Mouse (Mus musculus) retina, postnatal 7 days (tissue): ENCODE measurements around the gene Herc1.
A peak's percentile ranks its signal among the peaks of the same experiment; 100 is the strongest.

ENCODE experiments used
- DNase-seq: peaks from one replicate; pipeline ENCODE4 v3.0.0-alpha.2; 2012; ENCODE audit warnings: low read depth, low spot score

The Herc1 gene

DNA sequence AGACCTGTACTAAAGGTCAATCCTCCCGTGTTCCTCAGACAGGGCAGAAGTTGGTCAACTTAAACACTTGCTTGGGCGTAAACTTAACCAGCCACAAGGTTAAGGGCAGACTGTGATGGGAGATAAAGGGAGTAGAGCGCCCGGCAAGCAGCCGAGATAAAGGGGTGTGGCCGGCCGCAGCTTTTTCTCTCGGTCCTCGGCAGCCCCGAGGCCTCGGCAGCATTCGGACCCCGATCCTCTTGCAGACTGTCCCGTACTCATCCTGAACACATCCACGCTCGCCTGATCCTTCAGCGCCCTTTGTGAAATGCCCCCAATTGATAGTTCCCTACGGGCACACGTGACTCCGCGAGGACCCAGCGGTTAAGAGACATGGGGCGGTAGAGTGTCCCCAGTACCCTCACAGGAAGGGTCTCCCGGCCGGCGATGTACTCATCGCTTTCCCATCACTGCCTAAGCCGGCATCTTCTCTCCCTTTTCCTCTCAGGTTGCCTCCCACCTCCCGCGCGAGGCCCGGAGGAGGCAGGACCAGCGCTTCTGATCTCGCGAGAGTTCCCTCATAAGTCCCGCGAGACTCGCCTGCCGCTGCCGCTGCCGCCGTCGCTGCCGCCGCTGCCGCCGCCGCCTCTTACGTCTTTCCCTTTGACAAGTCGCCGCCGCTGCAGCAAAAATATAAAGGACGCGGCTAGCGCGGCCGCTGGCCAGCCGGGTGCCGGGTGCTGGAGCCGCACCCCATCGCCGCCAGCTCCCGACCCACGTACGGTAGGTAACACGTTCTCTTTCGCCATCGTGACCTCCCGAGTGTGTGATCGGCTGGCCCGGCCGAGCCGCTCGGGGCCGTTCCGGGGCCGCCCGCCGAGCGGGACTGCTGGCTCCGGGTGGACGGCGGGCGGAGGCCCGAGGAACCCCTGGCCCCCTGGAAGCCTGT, at the start of gene Herc1:
TSS of gene Herc1 (plus strand) at position 591 of the 928 bp plus-strand sequence.
- DNase-seq, result peak; percentile 93

- no peak for DNase-seq
Observed at GRCm38 (mm10) chr9:66304320-66305090, 45.7 kb upstream of the Herc1 start.

GRCm38 (mm10) chr9:66305121-66306112, 44.8 kb upstream of the Herc1 start:
- no peak for DNase-seq

DNA sequence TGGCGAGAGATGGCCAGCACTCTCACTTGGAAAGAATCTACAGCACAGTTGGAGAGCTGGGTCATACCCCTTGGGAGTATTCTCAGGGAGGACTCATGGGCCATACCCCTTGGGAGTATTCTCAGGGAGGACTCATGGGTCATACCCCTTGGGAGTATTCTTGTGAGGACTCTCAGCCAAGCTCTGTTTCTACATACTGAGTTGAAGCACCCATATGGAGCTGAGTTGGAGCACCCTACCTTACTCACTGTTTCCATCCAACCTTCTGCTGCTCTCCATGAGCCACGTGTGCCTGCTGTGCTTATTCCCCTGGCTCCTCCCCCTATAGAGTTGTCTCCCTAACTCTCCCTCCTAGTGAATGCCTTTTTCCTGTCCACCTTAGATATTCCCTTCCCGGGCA, 43.8 kb upstream of the Herc1 start:
- no peak for DNase-seq

DNA sequence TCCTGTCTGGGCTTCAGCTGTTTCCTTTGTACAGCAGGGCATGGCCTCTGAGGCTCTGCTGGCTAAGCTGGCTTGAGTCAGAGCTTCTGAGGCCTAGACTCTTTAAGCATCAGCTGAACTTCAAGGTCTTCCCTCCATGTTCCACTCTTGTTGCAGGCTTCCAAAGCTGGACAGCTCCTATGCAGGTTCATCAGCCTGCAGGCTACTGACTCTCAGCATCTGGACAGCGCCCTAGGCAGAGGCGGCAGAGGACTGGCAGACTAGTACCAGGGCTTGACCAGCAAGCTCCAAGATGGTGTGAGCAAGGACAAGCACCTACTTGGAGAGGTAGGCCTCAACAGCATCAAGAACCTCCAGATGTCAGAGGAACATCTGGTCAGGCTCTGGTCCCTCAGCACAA, 42.9 kb upstream of the Herc1 start:
- no peak for DNase-seq

- DNase-seq, result peak; percentile 27
Observed at GRCm38 (mm10) chr9:66308741-66309140, 41.5 kb upstream of the Herc1 start.

DNA sequence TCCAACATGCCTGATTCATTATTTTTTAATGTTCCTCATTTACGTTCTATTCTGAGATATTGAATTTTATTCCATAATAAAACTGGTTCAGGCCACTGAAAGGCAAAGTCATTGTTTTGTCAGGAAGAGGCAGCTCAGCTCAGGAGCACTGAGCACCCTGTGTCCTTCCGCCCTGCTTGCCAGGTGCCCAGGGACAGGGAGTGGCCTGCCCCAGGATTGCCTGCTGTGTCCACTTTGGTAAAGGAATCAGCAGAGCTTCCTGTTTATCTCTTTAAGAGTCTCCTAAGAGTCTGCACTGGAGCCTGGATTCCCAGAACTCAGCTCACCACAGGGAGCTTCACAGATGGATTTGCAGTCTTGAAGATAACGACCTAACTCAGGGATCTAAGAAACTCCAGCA, 38.8 kb upstream of the Herc1 start:
- no peak for DNase-seq

DNA sequence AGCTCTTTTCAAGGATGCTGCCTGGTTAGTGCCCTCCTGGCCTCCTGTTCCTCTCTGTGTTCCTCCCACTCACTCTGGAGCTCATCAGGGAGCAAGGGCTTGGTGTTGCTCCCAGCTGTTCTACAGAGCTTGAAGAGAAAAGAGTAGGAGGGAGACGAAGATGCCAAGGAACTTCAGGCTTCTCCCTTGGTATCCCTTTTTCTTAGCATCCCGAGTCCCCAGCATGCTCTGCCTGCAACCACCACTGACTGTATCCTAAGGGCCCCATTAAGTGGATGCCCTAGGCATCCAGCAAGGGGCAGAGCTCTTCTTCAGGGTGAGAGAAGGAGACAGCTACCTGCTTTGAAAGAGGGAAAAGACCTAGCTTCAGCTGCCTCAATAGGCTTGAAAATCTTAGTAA, 33.6 kb upstream of the Herc1 start:
- DNase-seq, result no peak

DNA sequence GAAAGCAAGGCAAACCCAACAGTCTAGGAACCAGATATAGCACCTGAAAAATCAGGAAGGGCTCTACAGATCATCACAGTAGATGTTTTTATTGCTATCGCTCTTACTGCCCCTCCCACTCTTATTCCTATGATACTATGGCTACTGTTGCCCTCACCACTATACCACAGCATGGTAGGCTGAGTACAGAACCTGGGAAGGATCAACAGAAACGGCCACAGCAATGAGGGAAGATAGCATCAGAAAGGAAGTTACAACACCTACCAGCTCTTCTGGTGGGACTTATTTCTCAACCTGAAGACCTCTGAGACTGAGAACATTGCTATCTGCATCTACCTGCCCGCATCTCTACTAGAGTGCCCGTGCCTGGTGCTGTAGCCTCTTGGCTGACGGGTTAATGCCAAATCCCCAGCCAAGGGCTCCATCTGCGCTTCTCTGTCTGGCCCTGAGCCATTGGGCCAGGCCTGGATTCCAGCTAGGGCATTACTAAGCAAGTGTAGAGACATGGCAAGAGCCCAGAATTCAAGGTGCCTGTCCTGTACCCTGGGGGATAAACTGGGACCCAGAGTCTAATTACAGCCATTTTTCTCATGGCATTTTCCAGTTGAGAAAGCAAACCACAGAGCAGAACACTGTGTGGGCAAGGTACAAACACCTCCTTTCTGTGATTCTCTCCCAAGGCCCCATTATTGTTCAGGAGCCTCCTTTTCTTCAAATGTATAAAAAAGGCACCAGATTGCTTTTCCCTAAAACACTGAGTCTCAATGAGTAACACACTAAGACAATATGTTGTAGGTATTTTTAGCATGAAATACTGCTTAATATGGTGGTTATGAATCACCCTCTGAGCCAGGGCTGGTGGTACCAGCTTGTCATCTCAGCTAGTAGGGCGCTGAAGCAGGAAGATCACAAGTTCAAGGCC, 28.0 kb upstream of the Herc1 start:
- DNase-seq, result no peak

DNA sequence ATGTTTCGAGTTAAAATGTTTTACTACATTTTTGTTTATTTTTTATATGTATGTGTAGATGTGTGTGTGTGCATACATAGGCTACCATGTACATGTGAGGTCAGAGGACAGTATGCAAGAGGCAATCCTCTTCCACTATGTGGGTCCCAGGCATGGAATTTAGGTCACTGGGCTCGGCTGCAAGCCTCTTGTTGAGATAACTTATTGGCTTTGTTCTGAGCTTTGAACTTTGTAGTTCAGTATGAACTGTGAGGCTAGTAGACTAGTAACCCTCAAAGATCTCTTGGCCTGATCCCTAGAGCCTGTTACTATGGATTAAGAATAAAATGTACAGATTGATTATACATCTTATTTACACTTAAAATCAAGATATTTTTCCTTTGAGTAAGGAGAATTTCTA, 23.4 kb upstream of the Herc1 start:
- DNase-seq, result no peak

DNA sequence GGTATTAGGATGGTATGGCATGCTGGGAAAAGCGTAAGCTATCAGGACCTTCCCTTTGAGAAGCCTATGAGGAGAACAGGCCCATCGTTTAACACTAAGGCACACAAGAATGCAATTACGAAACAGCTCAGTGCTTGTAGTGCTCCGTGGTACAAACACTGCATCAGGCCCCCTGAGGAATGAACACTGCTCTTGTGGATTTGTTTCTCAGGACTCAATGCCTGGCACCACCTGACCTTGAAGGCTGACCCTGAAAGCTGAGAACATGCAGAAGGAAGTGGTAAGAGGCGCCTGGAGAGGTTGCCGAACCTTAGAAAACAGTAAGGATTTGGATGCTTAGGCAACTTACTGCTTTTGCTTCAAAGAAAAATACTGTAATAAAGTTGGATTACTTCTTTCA, 20.8 kb upstream of the Herc1 start:
- no peak for DNase-seq

- DNase-seq, result no peak
Observed at GRCm38 (mm10) chr9:66330437-66330836, 19.8 kb upstream of the Herc1 start.

DNA sequence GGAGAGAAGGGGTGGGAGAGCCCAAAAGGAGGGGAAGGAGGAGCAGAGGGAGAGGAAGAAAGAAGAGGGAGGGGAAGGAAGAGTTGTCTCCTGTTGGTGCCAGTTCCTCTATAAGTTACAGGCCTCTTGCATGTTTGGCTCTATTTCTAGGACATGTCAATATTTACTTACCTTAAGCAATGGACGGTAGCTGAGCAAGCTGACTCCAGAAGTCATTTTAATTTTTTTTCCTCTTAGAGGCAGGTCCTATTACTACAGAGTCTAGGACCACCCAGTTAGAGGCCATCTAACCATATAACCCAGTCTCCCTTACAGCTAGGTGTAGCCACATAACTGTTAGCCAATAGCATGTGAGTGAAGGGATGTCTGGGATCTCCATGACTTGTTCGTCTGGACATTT, 18.7 kb upstream of the Herc1 start:
- DNase-seq, result no peak

- DNase-seq, result no peak
Observed at GRCm38 (mm10) chr9:66332393-66332792, 17.9 kb upstream of the Herc1 start.

DNA sequence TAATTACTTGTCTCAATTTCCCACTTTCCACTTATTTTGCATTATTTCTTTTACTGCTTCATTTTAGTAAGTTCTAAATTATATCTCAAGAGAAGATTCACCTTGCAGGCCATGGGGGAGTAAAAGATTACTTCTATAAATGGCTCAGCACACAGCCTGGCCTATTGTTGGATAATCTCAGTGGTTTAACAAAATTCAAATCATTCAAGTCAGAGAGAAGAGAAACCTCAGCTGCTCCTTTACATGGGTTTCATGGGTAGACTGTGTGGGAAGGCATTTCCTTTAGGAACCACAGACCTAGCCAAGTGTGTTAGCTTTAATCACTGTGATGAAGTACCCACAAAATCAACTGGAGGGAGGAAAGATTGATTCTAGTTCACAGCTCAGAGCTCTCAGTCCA, 13.0 kb upstream of the Herc1 start:
- no peak for DNase-seq

DNA sequence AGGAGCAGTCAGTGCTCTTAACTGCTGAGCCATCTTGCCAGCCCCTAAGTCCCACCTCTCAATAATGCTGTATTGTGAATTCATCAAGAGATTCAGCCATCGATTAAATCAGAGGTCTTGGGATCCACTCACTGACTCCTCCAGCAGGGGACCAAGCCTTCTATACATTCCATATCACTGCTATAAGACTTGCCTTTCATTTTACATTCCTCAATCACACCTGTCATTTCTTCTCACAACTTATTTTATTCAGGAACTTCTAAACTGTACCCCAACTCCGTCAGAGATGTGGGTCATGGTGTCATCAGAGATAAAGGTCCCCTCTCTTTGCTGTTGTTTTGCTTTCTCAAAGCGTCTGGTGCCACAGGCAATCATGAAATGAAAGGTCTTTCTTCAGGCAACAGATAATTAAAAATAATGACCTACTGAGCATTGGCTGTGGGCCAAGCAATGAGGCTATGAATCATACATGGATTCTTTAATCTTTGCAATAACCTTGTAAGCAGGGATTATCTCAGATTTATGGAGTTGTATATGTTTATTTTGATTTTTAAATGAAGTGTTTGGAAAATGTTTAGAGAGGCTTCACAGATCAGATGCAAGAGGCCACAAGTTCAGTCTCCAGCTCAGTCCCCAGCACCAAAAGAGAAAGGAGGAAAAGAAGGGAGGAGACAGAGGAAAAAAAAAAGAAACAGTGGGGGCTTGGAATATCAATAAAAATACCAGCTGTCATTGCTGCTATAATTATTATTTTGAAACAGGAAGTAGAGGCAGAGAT, 12.1 kb upstream of the Herc1 start:
- no peak for DNase-seq

DNA sequence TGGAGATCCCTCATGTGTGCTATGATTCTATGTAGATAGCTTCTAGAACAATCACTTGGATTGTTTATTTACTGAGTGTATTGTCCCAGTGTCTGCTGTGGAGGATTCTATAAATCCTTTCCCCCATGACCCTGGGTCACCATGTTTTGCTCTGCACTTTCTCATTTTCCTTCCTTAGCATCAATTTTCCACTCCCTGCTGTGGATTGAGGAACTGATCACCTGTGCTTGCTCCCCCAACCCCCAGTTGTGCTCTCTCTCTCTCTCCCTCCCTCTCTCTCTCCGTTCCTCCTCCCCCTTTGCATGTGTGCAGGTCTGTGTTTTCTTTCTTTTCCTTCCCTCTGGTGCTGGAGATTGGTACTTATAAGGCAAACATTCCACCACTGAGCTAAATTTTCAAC, 10.5 kb upstream of the Herc1 start:
- DNase-seq, result no peak

DNA sequence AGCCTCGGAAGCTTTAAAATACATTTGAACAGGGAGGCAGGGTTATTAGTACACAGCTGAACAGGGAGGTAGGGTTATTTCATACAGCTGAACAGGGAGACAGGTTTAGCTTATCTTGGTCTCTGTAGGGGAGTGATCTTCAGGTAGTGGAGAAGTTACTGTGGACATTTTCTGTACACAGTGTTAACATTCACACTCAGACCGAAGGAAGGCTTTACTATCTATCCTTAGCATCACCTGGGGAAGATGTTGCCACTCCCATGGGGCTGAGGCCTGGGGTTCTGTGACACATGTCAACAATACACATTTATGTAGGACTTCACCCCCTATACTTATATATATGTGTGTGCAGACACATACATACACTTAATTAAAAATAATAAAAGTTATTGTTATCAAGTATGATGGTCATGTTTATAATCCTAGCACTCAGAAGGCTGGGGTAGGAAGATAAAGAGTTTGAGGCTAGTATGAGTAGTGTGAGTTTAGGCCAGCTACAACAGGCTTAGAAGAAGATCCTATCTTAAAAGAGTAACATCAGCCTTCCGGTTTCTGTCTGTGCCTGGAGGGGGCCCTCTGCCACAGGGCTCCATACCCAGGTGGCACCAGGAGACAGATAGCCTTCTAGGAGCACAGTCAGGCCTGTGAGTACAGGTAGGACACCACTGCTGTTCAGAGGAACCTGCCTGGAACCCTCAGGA, 9.7 kb upstream of the Herc1 start:
- DNase-seq, result no peak

DNA sequence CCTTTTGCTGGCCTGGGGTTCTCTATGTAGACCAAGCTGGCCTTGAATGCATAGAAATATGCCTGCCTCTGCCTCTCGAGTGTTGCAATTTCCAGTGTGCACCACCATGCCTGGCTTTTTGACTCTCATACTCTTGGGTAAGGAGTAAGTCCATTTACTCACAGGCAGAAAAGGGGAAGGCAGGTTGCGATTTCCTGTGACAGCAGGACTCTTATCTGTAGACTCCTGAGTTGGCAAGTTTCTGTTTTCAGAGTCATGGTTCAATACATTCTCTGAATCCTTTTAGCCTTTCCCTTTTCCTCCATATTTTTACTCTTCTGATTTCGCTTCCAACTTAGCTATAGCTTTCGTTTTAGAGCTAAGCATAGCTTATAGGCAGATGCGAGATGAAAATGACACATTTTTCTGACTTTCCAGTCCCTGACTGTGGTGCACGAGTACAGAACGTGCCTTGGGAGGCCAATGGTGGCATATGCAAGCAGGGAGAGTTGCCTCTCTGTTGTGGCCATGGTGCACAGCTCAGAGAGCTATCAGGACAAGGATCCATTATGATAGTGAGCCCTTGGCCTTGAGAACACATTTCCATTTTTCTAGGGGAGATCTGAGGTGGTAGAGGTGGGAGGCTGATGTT, 2.7 kb upstream of the Herc1 start:
- DNase-seq, result no peak
